Mouse (Mus musculus): Measurements from ENCODE around the gene Smyd1.

Gene Smyd1

DNA sequence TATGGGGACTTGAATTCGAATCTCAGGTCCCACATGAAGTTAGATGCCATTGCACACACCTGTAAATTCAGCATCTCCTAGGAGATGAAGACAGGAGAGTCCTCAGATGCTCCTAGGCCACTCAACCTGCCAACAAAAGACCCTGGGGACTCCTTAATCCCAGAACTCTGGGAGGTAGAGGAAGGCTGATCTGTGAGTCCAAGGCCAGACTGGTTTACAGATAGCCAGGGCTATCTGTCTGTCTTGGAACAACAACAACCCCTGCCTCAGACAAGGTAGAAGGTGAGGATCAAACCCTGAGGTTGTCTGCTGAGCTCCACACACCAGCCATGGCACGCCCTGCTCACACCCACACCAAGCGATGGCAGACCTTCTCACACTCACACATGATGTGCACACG is 62.9 kb downstream of the Smyd1 start:
- no peak for DNase-seq

DNA sequence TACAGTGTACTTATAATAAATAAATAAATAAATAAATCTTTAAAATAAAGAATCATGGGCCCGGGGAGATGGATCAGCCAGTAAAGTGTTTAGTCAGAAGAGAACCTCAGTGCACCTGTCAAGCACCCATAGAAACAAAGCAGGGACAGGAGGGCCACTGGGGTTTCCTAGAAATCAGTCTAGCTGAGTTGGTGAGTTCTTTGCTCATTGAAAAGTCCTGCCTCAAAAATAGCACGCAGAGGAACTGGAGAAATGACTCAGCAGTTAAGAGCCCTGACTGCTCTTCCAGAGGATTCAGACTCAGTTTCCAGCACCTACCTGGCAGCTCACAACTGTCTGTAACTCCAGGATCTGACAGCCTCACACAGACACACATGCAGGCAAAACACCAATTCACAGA is 63.5 kb downstream of the Smyd1 start:
- no peak for DNase-seq

DNA sequence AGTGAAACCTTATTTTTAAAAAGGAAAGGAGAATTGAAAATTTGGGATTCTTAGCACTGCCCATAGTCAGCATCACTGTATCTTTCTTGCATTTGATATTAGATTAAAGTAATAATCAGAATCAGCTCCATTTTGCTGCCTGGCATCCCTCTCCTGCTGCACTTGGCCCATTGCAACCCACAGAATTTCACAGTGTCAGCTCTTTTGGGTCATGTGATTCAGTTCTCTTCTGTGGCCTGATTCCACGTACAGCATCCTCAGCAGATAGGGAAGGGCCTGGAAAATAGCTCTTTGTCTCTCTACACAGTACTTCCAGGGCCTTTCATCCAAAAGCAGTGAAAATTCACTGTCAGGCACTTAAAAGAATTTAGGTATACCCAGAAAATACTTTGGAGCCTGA is 64.7 kb downstream of the Smyd1 start:
- DNase-seq, result no peak

DNA sequence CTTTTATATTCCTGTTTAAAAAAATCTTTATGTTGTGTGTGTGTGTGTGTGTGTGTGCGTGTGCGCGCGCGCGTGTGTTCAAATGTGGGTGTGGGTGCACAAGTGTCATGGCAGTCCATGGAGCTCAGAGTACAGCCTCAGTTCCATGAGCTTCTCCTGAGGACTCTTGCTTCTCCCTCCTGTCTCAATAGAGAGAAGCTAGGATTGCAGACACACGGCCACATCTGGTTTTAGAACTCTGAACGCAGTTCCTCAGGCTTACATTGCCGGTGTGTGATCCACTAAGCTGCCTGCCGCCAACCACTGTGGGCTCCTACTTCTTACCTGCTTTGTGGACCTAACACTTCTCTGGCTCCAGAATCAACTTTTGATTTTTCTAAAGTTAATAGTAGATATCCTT is 65.9 kb downstream of the Smyd1 start:
- DNase-seq, result no peak

DNA sequence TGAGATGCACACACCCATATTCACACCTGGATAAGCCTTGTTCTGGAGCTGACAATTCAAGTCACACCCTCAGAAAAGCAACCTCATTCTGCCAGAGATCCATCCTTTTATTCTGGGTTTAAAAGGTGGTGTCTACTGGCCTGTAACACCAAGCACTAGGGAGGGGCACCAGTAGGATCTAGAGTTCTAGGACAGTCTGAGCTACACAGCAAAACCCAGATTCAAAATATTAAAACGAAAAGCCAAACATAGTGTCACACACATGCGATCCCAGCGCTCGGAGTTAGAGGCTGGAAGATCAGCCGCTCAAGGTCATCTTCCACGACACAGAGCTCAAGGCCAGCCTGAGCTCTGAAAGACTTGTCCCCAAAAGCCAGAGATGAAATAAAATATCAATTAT is 67.6 kb downstream of the Smyd1 start:
- DNase-seq, result no peak

DNA sequence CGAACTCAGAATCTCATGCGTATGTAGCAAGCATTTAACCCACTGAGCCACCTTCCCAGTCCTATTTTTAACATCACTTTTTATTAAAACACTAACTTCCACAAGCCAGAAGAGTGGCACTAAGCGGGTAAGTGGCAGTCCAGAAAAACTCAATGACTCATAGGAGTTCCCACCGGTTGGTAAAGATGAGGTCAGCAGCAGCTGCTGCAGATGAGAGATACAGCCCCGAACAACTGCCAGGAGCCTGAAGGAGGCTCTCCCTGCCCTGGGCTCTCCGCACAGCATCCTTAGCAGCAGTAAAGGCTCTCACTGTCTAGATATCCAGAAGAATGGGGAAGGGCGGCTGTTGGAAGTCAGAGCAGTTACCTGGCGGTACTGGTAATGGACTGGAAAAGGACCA is 71.1 kb downstream of the Smyd1 start:
- DNase-seq, result no peak

DNA sequence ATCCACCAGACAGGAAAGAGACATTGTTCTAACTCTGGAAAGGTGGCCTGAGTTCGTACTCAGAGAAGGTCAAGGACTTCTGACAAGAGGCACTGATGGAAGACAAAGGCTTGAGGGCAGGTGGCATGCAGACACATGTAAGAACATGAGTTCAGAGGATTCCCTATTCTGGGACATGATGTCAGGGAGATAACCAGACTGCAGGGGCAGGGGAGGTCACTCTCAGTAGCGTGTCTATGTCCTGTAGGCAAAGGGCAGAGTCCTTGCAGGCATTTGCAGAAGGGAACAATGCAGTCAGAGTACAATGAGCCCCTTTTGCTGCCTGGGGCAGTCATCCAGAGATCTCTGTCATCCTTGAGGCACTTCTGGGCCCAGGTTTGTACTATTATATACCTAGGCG is 72.4 kb downstream of the Smyd1 start:
- DNase-seq, result no peak

DNA sequence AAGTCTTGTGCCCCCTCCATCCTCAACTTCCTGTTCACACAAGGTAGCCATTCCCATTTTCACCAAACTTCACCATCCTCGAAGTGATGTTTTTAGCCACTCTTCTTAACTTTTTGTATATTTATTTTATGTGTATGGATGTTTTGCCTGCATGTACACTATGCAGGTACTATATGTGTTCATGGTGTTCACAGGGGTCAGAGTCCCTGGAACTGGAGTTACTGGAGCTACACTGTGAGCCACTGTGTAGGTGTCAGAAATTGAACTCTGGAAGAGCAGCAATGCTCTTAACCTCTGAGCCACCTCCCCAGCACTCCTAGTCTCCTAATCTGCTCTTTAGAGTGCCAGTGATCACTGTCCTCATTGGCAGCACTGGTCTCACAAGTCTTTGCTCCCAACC is 73.6 kb downstream of the Smyd1 start:
- DNase-seq, result no peak

DNA sequence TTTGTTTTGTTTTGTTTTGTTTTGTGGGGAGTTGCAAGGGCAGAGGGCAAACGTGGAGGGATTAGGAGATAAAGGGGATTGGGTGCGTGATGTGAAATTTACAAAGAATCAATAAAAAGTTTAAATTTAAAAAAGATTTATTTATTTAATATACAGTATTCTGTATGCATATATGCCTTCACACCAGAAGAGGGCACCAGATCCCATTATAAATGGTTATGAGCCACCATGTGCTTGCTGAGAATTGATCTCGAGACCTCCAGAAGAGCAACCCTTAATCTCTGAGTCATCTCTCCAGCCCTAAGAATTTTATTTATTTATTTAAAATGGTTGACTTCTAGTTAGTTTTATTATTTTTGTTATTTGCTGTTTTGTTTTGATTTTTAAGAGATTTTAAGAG is 78.8 kb downstream of the Smyd1 start:
- no peak for DNase-seq

DNA sequence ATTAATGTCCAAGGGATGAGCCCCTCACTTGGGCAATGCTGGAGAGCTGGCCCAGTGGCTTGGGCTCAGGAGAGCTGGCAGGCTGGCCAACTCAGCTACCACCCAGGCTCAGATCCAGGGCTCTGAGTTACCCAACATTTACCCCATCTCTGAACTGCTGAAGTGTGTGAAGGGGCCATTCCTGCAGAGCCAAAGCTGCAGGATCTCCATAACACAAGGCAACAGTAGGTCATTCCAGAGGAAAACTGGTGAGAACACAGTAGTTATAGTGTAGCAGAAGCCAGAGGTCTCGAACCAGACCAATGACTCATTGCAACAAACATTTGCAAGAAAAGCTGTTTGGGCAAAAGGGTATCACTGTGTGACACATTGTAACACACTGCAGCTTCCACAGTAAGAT is 79.2 kb downstream of the Smyd1 start:
- no peak for DNase-seq

DNA sequence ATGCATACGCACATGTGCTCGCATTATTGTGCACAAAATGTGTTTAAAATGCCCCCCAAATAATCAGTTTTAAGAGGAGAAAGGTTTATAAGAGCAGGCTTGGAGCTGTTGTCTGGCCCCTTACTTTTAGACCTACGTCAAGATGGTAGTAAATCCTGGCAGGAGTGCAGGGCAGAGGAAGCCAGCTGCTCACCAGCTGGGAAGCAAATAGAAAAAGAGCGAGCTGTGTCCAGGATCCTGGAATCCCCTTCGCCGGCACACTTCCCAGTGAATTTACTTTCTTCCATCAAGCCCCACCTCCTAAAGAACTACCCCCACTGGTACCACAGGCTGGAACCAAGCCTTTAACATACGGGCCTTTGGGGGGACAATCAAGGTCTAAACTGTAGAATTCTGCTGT is 81.2 kb downstream of the Smyd1 start:
- no peak for DNase-seq

DNA sequence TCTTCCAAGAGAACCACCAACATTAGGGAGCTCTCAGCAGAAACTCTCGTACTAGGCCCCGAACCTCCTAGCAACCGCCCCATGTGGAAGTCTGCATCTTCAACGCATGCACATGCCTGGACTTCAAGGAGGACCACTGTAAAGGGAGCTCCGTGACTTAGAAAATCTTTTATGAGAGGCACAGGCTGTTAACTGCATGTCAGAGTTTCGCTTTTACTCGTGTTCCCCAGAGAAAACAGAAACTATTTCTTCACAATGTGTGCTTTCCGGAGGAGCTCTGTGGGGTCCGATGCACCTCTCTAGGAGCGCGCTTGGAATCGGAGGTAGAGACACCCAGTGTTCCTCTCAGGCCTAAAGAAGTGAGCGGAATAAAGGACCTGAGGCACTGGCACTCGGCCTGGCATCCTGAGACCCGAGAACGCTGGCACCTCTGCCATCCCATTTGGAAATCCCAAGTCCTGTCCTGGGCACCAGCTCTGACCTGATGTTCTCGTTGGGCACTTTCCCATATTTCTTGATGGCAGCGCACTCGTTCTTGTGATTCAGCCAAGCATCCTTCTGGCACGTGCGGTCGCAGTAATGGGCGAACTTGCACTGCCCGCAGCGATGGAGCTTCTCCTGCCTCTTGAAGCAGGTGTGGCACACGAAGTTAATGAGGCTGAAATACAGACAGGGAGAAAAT is 82.8 kb downstream of the Smyd1 start:
- no peak for DNase-seq

DNA sequence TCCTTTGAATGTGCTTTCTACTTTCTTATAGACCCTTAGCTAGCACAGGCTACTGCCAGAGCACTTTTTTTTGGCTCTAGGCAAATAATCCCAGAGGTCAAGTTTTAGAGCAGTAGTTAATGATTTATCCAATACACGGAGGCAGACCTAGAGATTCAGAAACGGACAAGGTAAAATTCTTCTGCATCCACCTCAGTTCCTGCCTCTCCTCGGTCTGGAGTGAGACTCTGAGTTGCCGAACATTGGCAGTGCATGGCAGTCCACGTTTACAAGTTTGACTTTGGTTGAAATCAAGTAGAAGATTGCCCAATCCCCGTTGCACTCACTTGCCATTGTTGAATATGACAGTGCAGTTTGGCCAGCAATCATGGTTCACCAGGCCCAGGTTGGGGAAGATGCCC is 85.0 kb downstream of the Smyd1 start:
- DNase-seq, result no peak

DNA sequence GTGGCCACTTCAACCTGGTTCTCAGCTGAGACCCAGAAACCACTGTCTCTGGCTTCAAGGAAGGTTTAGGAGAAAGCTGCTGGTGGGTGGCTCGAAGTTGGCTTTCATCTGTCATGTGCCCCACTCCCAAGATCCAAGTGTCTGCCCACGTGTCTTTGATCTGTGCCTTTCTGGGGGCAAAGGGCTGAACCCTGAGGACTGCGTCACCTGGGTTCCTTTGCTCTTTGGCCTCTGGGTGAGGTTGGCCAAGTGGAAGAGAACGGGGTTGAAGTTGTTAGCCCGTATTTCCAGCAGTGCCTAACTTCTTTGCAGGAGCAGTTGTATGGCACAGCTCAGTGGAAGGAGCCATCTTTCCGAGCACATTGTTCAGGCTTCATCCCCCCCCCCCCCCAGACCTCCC is 85.5 kb downstream of the Smyd1 start:
- no peak for DNase-seq

DNA sequence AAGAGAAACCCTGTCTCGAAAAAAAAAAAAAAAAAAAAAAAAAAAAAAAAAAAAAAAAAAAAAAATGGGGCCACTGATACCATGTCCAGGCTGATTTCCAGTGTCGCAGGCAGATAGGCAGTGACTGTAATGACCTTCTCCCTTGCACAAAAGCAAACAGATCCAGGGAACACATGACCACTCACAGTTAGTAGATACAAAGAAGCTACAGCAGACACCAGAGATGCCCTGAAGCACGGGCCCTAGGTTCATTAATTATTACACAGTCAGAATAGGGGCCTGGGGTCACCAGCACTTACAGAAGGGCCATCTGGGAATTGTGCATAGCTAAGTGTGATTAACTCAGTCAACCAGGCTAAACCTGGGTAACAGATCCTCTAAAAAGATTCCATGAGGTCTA is 86.1 kb downstream of the Smyd1 start:
- DNase-seq, result no peak

DNA sequence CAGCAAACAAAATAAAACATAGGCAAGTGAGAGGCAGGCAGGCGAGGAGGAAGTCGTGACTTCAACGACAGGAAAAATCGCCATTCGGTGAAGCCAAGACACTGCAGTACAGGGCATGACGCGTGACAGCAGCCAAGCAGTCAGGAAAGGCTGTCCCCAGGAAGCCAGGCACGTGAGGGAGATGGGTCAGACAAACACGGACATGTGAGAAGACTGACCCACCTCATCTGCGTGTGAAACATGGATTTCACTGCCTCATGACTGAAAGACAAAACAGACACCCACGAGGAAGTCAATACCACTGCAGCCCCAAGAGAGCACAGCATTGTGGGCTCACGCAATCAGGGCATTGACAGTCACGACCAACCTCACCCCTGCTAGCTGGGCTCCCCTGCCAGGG is 86.9 kb downstream of the Smyd1 start:
- no peak for DNase-seq

DNA sequence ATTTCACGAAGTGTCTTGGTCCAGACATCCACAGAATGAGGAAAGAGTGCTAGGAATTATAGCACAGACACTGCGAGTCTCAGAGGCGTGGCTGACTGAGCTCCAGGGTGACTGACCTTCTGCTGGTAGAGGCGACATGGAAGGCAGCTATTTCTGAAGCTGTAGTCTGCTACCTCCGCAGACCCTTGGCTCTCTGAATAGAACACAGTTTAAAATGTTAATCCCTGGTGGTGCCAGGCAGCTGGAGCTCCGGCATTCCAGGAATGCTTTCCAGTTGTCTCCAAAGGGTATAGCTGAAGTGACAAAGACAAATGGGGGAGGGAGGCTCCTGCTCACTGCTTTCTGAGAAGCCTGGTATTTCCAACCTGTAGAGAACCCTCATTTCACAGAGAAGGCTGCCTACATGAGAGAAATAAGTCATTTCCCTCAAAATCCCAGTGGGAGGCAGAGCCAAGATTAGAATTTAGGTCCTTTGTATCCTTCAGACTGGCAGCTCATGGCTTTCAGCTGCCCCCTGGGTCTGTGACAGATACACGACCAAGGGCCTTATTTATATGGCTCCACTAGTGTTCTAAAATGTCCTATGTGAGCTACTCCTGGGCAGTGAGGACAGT is 94.8 kb downstream of the Smyd1 start:
- DNase-seq, result no peak

DNA sequence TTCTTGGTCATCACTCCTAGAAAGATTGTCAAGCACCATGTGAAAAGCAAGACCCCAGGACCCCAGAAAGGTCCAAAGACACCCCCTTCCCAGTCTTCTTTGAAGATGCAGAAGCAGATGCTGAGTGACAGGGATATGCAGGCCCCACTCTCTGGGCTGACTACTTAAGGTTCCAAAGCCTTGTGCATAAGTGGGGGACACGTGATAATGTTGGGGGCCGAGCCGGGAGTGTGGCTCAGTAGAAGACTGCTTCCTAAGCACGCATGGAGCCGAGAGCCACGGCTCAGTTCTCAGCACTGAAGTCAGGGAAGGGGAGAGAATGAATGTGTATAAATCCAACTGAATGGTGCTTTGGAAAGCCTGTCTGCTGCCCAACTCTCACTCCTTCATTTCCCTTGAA is 95.5 kb downstream of the Smyd1 start:
- no peak for DNase-seq

DNA sequence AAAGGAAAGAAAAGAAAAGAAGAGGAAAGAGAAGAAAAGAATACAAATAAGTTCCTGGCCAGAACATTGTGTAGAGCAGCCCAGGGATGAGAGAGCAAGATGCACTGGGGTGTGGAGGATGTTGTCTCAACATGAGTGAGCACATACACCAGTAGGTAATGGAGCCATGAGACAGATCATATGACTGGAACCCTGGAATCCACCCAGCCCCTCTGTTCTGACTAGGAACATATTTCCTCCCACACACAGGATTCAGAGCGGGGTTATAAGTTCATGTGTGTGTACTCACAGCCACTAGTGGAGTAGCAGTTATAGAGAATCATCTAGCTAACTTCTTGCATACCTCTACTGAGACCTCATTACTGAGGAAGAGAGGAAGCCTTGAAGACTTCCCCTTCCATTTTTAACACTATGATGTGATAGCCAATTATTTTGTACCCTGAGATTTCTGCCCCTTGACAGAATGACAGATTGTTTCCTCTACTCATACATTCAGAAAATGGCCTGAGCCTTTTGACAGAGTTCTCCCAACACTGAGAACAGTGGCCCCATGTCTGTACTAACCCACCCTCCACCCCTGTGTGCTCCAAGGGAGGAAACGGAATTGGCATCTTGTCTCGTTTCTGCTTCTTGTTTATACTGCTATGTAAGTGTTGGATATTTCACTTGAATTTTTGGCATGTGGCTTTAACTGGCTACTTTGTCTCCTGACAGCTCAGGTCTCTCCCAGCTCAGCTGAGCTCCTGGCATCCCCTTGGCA is 97.7 kb downstream of the Smyd1 start:
- no peak for DNase-seq

DNA sequence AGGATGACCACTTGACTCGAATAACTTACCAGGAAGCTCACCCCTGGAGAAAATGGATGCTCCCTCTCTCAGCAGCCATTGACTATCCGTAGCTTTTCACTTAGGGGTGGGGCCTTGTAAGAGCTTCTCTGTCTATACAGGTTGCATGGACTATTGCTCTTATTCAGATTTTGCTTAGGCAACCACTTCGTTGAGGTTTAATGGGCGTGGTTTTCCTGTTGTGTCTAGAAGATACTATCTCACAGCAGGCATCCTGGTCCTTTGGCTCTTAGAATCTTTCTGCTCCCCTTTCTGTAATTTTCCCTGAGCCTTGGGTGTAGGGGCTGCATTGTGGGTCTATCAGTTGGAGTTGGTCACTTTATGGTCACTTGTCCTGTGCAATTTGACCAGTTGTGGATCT is 100.5 kb downstream of the Smyd1 start:
- no peak for DNase-seq

DNA sequence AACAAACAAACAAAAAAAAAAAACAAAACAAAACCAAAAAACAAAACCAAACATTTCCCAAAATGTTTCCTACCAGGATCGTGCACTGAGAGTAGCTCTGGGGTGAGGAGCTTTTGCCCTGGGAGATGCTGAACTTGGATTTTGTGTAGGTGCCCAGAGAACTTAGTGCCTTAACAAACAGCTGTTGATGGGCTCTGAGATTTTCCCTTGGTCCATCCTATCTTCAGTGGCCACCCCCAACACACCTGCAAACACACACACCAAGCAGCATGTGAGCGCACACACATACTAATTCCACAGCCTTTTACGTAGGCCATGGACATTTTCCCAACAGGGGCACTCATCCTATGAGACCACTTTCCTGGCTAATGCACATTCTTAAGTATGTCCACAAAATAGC is 109.6 kb downstream of the Smyd1 start:
- DNase-seq, result no peak

DNA sequence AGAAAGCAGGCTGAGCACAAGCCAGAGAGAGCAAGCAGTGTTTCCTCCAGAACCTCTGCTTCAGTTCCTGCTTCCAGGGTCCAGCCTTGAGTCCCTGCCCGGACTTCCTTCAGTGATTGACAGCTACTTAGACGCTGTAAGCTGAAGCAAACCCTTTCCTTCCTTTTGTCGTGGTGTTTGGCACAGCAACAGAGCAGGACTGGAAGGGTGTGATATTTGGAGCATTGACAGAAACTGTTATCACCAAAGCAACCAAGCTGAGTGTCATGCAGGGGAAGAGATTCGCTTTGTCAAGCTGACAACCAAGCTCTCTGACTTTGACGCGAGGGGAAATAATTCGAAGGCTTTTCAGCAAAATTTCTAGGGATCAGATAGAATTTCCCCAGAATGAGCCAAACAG is 110.1 kb downstream of the Smyd1 start:
- DNase-seq, result no peak

DNA sequence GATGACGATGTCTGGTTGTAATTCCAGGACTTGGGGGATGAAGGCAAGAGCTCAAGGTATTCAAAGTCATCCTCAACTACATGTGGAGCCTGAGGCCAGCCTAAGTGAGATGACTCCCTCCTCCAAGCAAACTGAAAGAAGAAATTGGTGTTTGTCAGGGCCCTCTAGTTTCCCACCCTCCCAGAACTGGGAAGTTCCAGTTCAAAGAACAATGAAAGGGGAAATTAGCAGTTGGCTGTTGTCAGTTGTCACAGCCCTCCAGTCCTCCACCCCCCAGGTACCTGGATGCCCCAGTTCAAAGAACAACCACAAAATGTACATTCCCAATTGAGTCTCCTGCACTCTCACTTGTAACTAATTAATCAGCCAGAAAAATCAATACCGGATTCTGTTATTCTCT is 113.3 kb downstream of the Smyd1 start:
- no peak for DNase-seq

DNA sequence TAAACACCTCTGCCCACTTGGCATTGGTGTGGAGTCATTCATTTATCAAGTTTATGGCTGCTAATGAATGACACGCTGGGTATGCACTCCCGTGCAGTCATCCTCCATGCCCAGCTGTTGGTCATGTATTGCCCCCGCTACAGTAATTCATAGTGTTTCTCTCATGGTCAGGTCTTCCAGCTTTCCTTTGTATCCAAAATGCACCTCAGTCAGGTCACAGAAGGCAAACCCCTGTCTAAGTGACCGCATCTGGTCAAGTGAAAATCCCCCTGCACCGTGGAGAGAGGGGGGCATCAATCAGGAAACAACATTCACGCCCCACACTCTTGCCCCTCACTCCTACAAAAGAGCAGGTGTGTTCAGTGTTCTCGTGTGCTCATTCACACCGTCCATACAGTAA is 117.9 kb downstream of the Smyd1 start:
- DNase-seq, result no peak

DNA sequence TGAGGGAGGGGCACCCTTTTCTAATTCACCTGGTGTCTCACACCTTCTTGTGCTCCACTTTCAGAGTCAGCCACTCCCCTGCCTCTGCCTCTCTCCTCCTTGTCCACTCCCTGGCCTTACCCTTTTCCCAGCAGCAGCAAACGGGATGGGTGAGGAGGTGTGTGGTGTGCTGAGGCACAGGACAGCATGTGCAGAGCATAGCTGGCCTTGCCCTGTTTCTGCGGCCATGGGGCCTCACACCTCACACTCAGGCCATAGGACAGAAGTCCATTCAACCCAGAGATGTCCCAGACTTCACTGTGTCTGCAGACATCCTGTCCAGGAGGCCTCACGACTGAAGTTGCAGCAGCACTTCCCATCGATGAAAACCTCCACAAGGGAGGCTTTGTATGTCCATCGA is 118.4 kb downstream of the Smyd1 start:
- no peak for DNase-seq

All from thymus, postnatal 14 days (tissue).